Mouse (Mus musculus): ENCODE data around the gene Smim15.

Gene Smim15

DNA sequence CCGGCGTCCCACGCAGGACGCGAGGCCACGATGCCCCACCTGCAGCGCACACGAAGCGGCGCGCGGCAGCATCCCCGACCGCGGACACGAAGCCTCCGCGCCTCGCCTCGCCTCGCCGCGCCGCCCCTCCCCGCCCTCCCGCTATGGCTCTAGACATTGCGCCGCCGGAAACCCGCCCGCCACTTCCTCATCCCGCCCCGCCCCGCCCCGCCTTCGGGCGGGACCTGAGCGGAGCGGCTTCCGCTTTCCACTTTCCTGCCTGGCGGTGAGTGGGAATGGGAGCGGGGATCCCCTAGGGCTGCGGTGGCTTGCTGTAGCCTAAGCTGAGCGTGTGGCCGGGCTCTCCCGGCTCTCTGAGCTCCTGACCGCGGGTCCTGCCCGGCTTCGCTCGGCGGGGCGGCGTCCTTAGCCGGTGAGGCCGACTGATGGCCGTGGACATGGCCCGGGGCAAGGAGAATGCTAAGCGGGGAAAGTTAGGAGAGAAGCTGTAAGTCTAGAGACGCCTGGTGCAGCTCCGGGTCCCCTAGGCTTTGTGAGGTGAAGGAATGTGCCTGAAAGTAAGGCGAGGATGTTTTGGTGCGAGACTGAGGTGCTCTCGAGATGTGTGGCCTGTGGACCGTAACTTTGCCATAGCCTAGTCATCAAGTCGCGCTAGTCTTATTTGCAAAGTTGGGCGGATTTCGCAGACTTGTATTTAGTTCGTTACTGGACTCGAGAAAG, at the start of gene Smim15:
Gene Smim15, plus strand, starts transcription at position 225 of the 720 bp plus-strand sequence.
- DNase-seq (ENCODE audit: low read depth), result peak; percentile 88

DNA sequence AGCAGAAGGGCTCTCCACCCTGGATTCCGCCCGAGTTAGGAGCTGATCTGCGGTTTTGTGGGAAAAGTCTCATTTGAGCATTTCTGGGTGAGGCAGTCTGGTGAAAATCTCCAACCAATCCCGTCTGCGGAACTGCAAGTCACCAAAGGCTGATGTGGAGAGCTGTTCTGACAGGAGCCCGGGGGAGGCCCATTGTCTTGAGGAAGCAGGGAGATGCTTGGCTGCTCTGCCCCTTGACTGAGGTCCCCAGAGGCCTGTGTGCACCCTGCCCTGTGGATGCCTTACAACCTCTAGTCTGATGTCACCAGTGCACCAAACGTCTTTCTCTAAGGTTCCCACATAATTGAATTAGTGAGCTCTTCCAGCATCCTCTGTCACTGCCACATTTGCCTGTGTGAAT, 49.0 kb upstream of the Smim15 start:
- no peak for DNase-seq (ENCODE audit: low read depth)

DNA sequence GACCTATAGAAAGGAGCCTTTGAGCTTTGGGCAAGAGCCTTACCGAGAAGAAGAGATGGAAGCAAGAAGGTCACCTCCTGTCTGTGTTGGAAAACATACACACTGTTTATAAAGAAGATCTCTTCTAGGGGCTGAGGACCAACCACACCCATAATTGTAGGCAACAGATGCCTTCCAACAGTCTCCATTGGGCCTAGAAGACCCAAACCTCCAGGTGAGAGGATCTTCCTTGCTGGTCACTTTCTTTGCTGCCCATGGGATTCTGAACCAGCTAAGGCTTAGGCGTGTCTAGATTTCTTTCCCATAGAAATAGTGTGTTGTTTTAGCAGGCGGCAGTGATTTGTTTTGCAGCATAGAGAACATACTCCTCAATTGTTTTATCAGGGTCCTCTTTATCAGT, 47.9 kb upstream of the Smim15 start:
- DNase-seq (ENCODE audit: low read depth), result no peak

DNA sequence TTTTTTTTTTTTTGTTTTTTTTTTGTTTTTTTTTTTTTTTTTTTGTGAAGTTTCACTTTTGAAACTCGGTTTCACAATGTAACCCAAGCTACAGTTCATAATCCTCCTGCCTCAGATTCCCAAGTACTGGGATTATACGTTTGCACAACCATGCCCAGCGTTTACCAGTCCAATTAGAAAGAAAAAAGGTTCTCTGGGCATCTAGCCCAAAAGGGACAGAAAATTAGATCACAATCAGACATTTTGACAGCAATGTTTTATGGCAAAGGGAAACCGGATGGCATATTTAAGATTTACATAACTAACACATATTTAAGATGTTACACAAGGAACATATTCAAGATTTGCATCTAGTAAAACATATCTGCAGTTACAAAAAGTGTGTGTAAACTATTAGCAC, 36.4 kb upstream of the Smim15 start:
- no peak for DNase-seq (ENCODE audit: low read depth)

DNA sequence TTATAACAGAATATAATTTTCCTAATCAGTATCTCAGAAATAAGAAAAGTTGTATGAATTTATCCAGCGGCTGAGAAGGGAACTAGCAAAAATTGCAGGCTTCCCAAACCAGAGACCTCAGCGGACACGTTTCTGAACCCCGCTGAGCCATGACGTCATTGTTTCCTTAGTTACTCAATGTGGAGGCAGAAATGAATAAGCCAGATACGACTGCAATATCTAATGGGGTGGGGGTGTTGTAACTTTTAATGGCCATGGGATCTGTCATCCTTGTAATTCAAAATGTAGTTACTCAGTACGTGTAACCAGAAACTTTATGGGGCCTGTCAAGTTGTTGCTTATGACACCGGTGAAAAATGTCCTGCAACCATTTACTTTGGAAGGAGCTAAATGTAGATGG, 31.1 kb upstream of the Smim15 start:
- DNase-seq (ENCODE audit: low read depth), result no peak

DNA sequence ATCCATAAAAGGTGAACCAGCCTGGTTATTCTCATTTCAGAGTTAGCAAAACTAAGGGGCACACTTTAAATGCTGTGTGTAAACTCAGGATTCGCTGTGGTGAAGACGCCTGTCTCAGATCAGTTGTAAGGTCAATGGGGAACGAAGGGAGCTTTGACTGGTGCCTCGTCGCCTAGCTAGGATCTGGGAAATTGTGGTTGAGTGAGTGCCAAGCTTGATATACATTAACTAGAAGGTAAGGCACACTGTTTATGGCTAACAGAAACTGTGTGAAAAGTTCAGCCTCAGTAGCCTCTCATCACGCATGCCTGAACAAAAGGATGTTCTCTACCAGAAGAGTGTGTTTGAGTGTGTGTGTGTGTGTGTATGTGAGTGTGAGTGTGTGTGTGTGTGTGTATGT, 30.4 kb upstream of the Smim15 start:
- no peak for DNase-seq (ENCODE audit: low read depth)

DNA sequence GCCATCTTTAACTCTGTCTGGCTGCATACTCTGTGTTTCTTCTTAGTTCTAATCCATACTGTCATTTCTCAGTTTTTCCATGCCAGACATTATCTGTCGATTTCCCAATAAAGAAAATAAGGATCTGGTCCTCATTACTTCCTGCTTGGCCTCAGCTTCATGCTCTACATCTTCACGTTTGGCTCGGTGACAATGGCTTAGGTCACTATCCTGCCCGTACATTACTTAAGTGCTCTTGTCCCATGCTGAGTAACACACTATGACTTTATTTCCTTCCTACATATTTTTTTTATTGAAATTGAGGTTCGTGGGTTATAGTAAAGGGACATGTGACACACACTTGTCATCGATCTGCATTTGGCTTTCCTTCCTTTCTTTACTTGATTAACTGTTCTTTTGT, 29.1 kb upstream of the Smim15 start:
- DNase-seq (ENCODE audit: low read depth), result no peak

DNA sequence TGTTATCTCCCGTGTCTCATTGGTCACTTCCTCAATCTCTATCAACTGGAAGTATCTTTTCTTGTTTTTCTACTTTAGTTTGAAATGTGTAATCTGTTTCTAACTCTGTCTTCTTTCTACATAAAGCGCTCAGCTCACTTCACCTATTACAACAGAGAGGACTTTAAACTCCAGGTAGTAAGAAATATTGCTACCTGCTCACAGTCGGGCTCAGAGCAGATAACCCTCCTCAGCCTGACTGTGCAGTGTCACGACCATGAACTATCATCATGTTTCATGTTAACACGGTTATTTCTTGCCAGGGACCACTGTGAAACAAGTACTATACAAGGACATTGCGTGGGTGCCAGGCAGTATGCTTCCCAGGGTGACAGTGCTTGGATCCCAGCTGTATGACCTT, 26.9 kb upstream of the Smim15 start:
- DNase-seq (ENCODE audit: low read depth), result no peak

DNA sequence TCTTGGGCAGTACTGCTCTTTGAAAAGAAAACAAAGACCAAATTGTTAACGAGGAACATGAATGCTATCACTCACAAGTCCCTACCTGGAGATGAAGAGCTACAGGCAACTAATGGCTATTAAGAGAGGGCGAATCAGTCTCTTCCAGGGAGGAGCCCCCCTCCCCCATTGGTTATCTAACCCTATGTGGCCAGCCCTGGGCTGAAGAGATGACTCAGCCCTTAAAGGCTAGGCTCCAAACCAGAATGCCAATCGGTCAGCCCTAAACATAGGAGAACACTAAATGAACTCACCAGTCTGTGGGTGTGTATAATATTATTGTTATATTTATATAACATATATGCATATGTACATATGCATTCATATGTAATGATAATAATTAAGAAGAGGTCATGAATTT, 18.4 kb upstream of the Smim15 start:
- no peak for DNase-seq (ENCODE audit: low read depth)

DNA sequence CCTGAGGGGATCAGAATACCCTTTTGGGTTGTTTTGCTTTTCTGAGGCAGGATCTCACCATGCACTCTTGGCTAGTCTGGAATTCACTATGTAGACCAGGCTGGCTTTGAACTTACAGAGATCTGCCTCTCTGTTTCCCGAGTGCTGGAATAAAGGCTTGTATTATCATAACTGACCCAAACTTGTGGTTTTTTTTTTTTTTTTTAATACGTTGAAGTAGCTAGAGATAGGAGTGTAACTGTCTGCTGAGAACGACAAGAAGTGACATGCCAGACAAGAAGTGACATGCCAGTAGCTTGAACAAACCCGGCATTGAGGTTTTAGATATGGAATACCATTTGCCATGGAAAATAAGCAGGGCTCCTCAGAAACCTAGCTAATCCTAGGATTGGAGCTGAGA, 11.5 kb upstream of the Smim15 start:
- no peak for DNase-seq (ENCODE audit: low read depth)

DNA sequence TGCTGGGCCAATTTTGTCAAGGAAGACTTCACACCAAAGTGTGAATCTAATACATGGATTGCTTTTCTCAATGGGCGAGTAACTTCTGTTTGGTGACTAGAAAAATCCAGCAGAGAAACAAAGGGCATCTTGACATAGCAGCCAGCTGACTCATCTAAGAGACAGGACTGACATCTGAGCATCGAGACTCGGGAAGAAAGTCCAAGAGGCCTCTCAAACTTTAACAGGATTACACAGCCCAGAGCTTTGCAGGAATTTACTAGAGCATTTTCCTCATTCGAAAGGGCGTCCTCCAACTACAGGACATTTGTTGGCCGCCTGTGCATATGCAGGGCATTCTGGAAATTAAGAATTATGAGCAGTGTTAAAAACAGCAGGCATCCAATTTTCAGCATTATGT, 4.9 kb upstream of the Smim15 start:
- no peak for DNase-seq (ENCODE audit: low read depth)

DNA sequence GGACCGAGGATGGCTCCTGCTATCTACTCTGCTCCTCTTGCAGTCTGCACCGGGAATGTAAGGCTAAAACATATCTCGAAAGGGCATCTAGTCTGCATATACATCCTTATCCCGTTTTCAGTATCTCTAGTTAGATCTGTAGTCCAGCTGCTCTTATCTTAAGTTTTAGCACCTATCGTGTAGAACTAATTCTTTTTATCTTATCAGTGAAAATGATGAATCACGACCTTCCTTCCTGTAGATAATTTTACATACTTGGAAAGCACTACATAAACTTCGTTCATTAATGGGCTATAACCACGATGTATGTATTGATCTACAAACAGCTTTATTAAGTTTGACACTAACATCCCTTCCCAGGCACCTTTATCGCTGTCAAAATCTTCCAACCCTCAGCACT, 4.3 kb upstream of the Smim15 start:
- no peak for DNase-seq (ENCODE audit: low read depth)

DNA sequence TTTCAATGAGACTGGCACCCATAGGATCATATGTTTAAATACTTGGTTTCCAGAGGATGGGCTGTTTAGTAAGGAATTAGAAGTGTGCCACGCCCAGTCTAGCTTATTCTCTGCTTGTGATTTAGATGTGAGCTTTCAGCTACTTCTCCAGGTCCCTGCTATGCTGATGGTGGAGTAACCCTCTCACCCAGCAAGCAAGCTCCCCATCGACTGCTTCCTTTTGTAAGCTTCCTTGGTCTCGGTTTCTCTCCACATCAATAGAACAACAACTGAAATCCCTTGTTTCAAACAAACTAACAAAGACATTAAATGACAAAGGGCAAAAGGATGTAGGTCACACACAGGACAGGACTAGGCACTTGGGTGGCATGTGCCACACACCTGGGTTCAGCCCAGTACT, 3.8 kb upstream of the Smim15 start:
- no peak for DNase-seq (ENCODE audit: low read depth)

DNA sequence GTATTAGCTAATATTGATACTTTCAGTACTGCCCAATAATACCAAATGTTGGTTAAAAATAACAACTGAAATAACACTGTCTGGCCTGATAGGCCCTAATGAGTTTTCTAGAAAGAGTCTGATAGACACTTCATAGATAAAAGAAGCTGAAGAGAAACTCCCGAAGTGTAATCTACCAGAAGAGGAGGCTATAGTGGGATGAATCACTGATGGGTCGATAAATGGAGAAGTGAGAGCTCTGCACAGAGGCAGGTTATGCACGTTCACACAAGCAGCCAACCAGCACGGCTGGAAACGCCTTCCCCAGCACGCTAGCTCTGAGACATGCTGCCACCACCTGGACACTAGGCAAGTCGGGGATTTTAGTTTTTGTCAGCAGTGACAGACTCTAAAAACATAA, 2.9 kb upstream of the Smim15 start:
- peak; percentile 73 for DNase-seq (ENCODE audit: low read depth)

DNA sequence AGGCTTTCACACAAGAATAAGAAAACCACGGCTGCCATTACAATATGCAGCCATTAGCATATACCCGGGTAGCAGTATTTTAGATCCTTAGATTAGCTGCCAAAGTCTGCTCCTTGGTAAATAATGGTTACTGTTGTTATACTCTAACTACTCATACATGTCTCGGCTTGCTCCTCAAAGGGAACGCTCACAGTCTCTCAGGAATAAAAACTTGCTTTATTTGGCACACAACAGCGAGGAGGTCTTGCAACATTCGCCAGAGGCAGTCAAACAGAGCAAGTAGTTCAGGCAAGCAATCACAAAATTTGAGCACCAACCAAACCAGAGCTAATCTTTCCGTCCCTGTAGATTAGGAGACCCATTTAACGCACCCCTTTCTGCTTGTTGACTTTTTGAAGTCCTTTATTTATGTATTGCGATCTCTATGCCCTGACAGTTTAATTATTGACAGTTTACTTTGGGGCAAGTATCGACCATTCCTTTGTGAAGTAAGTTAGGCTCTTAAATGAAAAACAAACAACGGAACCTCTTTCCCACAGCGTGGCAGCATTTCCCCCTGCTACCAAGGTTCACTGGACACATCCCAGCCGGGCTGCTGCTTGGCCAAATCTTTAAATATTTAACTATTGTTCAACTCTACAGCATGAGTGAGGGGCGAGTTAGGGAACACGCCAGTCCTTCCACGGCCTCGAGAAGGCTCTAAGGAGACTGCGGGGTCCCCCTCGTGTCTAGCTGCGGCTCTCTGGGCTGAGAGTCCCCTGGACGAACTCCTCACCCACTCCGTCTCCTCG, 620 bp upstream of the Smim15 start:
- no peak for DNase-seq (ENCODE audit: low read depth)

DNA sequence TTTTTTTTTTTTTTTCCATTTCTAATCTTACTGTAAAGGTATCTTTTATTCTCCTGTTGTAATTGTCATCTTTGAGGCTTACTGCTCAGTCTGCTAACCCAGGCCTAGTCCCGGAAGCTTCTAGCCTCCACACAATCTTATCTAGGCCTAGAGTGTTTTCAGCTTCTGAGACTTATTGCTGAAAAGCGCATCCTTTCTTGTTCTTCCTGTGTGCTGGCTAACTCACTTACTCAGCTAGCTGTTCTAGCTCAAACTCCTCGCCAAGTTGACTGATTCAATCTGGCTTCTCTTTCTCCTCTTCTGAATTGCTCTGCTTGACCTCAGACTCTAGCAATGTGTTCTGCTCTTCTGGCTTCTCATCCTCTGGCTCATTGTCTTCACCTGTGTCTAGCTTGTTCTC, 1.4 kb downstream of the Smim15 start:
- DNase-seq (ENCODE audit: low read depth), result peak; percentile 62

DNA sequence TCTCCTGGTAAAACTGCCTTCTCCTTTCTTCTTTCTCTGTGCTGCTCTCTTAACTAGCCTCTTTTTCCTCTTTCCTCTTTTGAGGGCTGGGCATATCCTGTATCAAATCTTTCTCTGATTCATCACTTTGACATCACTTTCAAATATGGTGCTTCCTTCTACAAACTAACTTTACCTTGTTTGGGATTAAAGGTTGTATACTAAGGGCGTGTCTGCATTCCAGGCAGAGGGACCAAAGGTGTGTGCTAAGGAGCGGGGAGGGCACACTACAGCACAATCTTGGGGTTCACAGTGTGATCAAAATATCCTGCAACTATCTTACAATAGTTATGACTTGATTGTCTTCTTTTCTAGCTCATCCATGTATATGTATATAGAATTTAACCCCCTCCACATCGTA, 1.8 kb downstream of the Smim15 start:
- no peak for DNase-seq (ENCODE audit: low read depth)

DNA sequence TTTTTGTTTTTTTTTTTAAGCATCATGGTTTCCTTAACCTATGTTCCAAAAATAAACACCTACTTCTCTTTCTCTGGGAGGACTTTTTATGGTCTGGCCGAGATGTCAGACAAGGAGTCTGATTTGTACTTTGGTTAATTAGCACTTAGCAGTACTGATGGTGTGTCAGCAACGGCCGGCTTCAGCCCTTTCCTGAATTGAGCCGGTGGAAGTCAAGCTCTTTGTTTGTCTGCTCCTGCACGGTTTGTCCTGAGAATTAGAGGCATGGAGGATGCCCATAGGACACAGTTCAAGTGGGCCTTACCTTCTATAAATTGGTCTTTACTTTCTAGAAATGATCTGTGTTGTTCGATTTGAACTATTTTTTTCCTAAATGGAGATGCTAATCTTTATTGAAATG, 2.6 kb downstream of the Smim15 start:
- no peak for DNase-seq (ENCODE audit: low read depth)

DNA sequence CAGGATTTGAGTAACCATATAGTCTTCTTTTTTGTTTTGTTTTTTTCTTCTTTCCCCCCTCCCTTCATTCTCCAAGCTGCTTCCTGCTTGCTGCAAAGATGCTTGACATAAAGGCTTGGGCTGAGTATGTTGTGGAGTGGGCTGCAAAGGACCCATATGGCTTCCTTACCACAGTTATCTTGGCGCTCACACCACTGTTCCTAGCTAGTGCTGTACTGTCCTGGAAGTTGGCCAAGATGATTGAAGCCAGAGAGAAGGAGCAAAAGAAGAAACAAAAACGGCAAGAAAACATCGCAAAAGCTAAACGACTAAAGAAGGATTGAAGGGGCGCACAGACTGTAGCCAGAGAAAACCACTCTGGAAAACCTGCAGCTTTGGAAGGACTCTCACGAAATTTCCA, 3.1 kb downstream of the Smim15 start:
- no peak for DNase-seq (ENCODE audit: low read depth)

DNA sequence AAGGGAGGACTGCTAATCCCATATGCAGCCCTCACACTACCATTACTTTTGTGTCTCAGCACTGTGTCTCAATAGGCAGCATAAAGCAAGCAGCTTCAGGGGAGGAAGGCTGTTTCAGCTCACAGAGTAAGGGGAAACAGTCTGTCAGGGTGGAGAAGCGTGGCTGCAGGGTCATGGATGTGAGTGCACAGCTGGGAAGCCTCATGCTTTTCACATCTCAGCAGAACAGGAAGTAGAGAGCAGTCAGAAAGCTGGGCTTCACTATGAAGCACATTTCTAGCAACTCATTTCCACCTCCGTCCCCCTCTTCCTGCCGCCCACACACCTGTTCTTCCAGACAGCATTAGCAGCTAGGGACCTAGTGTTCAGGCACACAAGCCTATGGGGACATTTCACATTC, 12.7 kb downstream of the Smim15 start:
- peak; percentile 28 for DNase-seq (ENCODE audit: low read depth)

DNA sequence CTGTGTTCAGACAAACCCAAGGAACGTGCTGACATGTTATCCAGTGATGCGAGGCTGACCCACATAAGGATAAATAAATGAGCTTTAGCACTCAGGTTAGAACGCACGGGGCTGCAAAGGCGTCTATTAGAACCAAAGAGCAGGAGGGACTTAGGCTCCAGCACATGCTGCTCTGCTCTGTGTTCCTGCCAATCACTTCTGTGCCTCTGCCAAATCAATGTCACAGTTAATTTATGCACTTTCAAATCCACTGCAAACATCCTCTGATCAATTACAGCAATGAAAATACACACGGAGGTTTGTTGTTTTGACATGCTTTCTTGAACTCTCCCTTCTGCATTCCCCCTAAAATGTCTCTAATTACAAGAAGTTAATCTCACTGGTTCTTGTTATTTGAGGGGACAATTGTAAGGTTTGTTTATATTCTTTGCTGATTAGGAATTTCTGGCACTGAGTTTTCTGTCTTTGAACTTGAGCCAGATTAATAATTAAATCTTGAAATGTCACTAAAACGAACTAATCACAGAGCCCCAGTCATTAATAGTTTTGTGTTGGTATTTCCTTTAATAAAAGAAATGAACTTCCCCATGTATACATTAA, 16.1 kb downstream of the Smim15 start:
- no peak for DNase-seq (ENCODE audit: low read depth)

DNA sequence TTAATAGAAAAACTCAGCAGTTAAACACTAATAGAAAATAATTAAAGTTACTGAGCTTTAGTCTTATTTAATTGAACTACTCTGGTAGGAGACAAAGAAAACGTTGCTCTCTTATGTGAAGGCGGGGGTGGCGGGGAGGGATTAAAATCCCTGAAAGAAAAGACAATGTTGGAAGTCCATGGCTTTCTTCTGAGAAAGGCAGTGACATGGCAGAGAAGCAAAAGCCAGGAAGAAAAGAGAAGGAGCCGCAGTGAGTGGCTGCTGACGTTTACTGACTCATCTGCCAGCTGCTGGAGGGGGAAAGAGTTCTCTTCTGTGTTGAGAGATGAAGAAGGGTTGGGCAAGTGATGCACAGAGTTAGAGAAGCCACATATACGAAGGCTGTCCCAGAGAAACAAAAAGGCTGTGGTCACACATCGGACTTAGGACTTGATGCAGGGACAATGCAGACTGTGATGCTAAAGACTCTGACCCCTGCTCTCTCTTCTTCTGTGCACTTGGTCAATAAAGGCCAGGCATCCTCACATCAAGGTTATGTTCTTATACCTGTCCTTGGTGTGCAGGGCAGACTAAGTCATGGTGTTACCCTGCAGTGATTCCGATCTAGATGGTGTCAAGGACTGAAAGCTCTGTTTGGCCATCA, 16.8 kb downstream of the Smim15 start:
- DNase-seq (ENCODE audit: low read depth), result no peak

DNA sequence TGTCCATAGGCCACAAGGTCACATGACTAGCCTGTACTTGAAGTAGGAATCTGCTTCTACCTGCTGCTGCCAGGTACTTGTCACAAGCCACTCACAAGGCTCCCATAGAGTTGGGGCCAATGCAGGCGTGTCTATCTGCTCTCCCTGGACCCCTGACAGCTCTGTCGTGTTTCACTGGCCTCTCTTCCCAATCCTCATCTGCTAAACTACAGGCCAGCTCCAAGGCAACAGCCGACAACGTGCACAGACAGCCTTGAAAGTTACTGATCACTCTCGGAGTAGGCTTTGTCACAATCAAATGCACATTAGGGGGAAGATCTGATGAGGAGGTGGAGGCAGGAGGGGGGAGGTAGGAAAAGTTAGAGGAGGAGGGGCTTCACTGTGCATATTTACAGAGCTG, 18.7 kb downstream of the Smim15 start:
- DNase-seq (ENCODE audit: low read depth), result no peak

Measured in naive thymus-derived CD4-positive, alpha-beta T cell, adult 2 months (primary cell).